Mouse (Mus musculus) neutrophil, adult 5-6 weeks (primary cell): ENCODE measurements around the gene Cdkl2. TPM values are rescaled to one million over a fixed set of nuclear protein-coding genes. Genes with fewer than 3 reads are reported as not detected.

ENCODE experiments used
- ATAC-seq: fragments of 151-379, 151-347 bp; 2 replicates; pipeline ENCODE4 v1.8.0; 2017; ENCODE audit warnings: mild to moderate bottlenecking, moderate TSS enrichment; ENCODE audit not compliant: insufficient number of reproducible peaks, poor library complexity, low FRiP score, severe bottlenecking; ENCODE audit errors: extremely low read depth
- total RNA-seq: library from RNA; stranded (forward); fragments of 200-1000 nt; gene quantifications from 2 replicates; pipeline ENCODE4 v1.2.3, GENCODE M21; 2017

Cdkl2 gene
- 0.25 and 1.3 TPM in 2 replicates for total RNA-seq

GRCm38 (mm10) chr5:92043783-92044182 is at the start of gene Cdkl2:
Gene Cdkl2, minus strand, starts transcription at chr5:92043883.
- ATAC-seq, result no peak

GRCm38 (mm10) chr5:92087469-92087868 is 43.8 kb upstream of the Cdkl2 start:
- no peak for ATAC-seq

GRCm38 (mm10) chr5:92085821-92086550 is 42.3 kb upstream of the Cdkl2 start:
- no peak for ATAC-seq

GRCm38 (mm10) chr5:92085246-92085645 is 41.6 kb upstream of the Cdkl2 start:
- ATAC-seq, result no peak

- ATAC-seq, result peak; percentile 90
Observed at GRCm38 (mm10) chr5:92083417-92084038, 39.8 kb upstream of the Cdkl2 start, which contains the start of gene G3bp2. Gene G3bp2, minus strand, starts transcription at chr5:92083719.

GRCm38 (mm10) chr5:92082821-92083401 is 39.2 kb upstream of the Cdkl2 start:
- peak; percentile 25; the same call in 1 of the 2 replicates for ATAC-seq

GRCm38 (mm10) chr5:92081326-92081725 is 37.6 kb upstream of the Cdkl2 start:
- ATAC-seq, result no peak

- no peak for ATAC-seq
Observed at GRCm38 (mm10) chr5:92080400-92080799, 36.7 kb upstream of the Cdkl2 start.

GRCm38 (mm10) chr5:92079304-92079703 is 35.6 kb upstream of the Cdkl2 start:
- no peak for ATAC-seq

GRCm38 (mm10) chr5:92078751-92079150 is 35.1 kb upstream of the Cdkl2 start:
- ATAC-seq, result no peak

GRCm38 (mm10) chr5:92076273-92076672 is 32.6 kb upstream of the Cdkl2 start:
- ATAC-seq, result no peak

- ATAC-seq, result no peak
Observed at GRCm38 (mm10) chr5:92074061-92074460, 30.4 kb upstream of the Cdkl2 start.

GRCm38 (mm10) chr5:92063192-92063591 is 19.5 kb upstream of the Cdkl2 start:
- no peak for ATAC-seq

- no peak for ATAC-seq
Observed at GRCm38 (mm10) chr5:92052866-92053265, 9.2 kb upstream of the Cdkl2 start.

GRCm38 (mm10) chr5:92050419-92050818 is 6.7 kb upstream of the Cdkl2 start:
- ATAC-seq, result no peak

GRCm38 (mm10) chr5:92042377-92043348 is 1.0 kb downstream of the Cdkl2 start:
- peak; percentile 99 for ATAC-seq

- ATAC-seq, result no peak
Observed at GRCm38 (mm10) chr5:92019960-92020359, 23.7 kb downstream of the Cdkl2 start.

- no peak for ATAC-seq
Observed at GRCm38 (mm10) chr5:92011756-92012155, 31.9 kb downstream of the Cdkl2 start.

- no peak for ATAC-seq
Observed at GRCm38 (mm10) chr5:92009827-92010226, 33.9 kb downstream of the Cdkl2 start.
